Mouse (Mus musculus) limb, embryonic 10.5 days (tissue): ENCODE data around the gene Col11a2. TPM values are rescaled to one million over a fixed set of nuclear protein-coding genes. Genes with fewer than 3 reads are reported as not detected.

Experiments
- DNase-seq: peaks from one replicate; pipeline ENCODE4 v3.0.0-alpha.2; 2017; ENCODE audit warnings: low spot score
- H3K27ac ChIP-seq: fragments of 300-500 bp; sonication (generic); 2 replicates; pipeline ENCODE4 v1.5.1; 2016; ENCODE audit warnings: mild to moderate bottlenecking
- H3K27me3 ChIP-seq: fragments of 300-500 bp; sonication (generic); 2 replicates; pipeline ENCODE4 v1.6.1; 2016; ENCODE audit warnings: low read depth, mild to moderate bottlenecking; ENCODE audit not compliant: poor library complexity, severe bottlenecking
- H3K36me3 ChIP-seq: fragments of 300-500 bp; sonication (generic); 2 replicates; pipeline ENCODE4 v1.6.1; 2016; ENCODE audit warnings: mild to moderate bottlenecking, moderate library complexity
- H3K4me1 ChIP-seq: fragments of 300-500 bp; sonication (generic); 2 replicates; pipeline ENCODE4 v1.6.1; 2016
- H3K4me3 ChIP-seq: fragments of 300-500 bp; sonication (generic); 2 replicates; pipeline ENCODE4 v1.5.1; 2016; ENCODE audit warnings: mild to moderate bottlenecking, moderate library complexity
- H3K9me3 ChIP-seq: fragments of 300-500 bp; sonication (generic); replicated peaks from 2 replicates; pipeline ENCODE4 v1.6.1; 2016; ENCODE audit warnings: mild to moderate bottlenecking
- WGBS: fragments of 180-500 bp; shearing (Covaris S2); methylation state at CpG from one replicate; pipeline ENCODE4 v1.1.7; 2016; 5-methylcytosine and 5-hydroxymethylcytosine counted together
- polyA plus RNA-seq: library from polyadenylated mRNA; unstranded; fragments of >200 nt; fragmentation: Nextera tagmentation; extraction: Ambion mirVana; gene quantifications from 2 replicates; pipeline ENCODE4 v1.2.1, GENCODE M21; 2016

Col11a2 gene
- polyA plus RNA-seq, 1 experiment from 2014 or later: 2.5 TPM

GRCm38 (mm10) chr17:34013436-34013835 lies 25.8 kb upstream of the Col11a2 start:
- no peaks in the 10 kb centered on the region for H3K36me3 ChIP-seq
- H3K4me1 ChIP-seq: no peaks in the 10 kb centered on the region
- DNase-seq: no peak
- no peak overlapping the region for H3K4me3 ChIP-seq
- WGBS: 92% methylated on average over 8 of the region's 8 CpGs
- H3K9me3 ChIP-seq: no peaks in the 10 kb centered on the region
- H3K27ac ChIP-seq: no peak overlapping the region
- H3K27me3 ChIP-seq: no peaks in the 10 kb centered on the region

DNA sequence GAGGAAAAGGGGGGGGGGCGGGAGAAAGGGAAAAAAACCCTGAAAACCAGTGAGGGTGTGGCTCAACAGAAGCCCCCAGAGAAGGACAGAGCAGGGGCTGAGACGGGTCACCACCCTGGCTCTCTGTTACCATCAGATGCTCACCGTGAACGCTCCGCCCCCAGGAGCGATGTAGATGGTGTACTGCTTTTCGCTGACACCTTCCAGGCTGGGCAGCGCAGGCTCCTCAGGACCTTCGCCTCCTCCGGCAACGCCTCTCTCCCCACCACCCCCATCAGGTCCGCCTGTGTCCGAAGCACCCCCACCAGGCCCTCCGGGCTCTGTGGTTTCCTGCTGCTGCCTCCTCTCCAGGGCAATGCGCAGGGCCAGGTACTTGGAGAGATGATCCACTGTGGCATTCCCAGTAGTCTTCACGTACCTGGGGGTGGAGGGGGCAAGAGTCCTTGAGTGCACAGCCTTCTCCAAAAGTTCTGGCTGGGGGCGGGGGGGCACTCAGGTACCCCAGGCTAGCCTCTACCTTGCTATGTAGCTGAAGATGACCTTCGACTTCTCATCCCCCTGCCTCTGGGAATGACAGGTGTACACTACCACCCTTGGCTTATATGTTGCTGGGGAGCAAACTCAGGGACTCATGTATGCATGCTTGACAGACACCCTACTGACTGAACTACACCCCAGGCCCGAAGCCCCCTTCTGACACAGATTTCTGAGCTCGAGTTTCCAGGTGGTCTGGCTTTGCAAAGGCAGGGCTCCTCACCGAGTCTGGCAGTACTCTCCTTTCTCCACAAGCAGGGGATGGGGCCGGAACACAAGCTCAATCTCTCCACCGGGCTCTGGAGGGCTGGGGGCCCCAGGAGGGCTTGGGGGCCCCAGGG lies 17.5 kb upstream of the Col11a2 start:
- no peak overlapping the region for H3K27ac ChIP-seq
- no peak for DNase-seq
- H3K36me3 ChIP-seq: peaks cover 36% of the 10 kb centered on the region
- H3K27me3 ChIP-seq: no peaks in the 10 kb centered on the region
- 0 out of 2 replicates have a peak, but pooled peaks cover 10% of the 10 kb centered on the region for H3K9me3 ChIP-seq
- 0 out of 2 replicates have a peak overlapping the region, but pooled peaks have one; percentile 6 for H3K4me3 ChIP-seq
- 95% methylated on average over 23 of the region's 23 CpGs for WGBS
- H3K4me1 ChIP-seq: peaks cover 37% of the 10 kb centered on the region

DNA sequence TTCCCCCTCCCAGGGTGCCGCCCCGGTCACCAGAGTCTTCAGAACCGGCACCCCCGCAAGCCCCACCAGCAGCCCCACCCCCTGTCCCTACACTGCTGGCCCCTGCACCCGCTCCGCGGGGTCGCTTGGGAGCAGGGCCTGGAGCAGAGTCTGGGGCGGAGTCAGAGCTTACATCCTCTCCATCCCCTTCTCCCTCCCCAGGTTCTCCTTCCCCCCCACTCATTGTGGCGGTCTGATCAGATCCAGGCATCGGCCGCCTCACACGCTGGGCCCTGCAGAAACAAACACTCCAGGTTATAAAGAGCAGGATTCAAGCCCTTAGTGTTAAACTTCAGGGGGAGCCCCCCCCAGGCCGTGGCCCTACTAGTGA lies 16.8 kb upstream of the Col11a2 start:
- H3K4me3 ChIP-seq: 0 out of 2 replicates have a peak overlapping the region, but pooled peaks have one; percentile 6
- peaks cover 43% of the 10 kb centered on the region for H3K4me1 ChIP-seq
- H3K27ac ChIP-seq: no peak overlapping the region
- DNase-seq: no peak
- H3K9me3 ChIP-seq: 0 out of 2 replicates have a peak, but pooled peaks cover 10% of the 10 kb centered on the region
- WGBS: 91% methylated on average over 14 of the region's 14 CpGs
- peaks cover 36% of the 10 kb centered on the region for H3K36me3 ChIP-seq
- no peaks in the 10 kb centered on the region for H3K27me3 ChIP-seq

DNA sequence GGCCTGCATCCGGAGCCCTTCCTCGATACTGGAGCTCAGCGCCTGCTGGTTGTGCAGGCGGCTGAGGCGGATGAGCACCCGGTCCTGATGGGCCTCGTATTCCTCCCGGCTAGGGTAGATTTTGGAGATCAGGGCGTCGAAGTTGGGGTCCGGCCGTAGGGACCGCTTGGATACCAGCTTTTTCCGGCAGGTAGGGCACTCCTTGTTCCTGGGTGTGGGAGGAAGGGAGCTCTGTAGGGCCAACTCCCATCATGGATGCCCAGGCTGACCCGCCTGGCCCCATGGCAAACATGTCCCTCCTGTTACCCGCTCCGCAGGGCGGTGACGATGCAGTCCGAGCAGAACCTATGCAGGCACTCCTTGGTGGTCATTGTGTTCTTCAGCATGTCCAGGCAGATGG lies 16.2 kb upstream of the Col11a2 start:
- no peak for DNase-seq
- Histone ChIP-seq H3K36me3 (peaks cover 41% of the 10 kb centered on the region), H3K27me3 (no peaks in the 10 kb centered on the region), H3K9me3 (0 out of 2 replicates have a peak, but pooled peaks cover 10% of the 10 kb centered on the region), H3K4me3 (0 out of 2 replicates have a peak overlapping the region, but pooled peaks have one; percentile 2), H3K27ac (no peak overlapping the region), H3K4me1 (peaks cover 49% of the 10 kb centered on the region)
- WGBS: 96% methylated on average over 20 of the region's 20 CpGs

DNA sequence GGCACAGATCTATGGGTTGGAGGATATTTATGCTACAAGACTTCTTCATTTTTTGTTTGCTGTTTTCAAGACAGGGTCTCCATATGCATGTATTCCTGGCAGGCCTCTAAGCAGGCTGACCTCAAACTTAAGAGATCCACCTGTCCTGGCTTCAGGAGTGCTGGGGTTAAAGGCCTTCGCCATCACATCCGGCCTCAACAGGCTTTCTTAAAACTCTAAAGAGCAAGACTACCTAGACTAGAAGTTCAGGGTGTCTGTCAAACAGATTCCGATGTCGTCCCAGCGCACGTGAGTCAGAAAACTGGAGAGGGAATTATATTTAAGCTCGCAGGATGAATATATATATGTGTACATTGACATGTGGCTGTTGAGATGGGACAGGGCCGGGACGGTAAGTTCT lies 15.6 kb upstream of the Col11a2 start:
- no peaks in the 10 kb centered on the region for H3K27me3 ChIP-seq
- 70% methylated on average over 9 of the region's 9 CpGs for WGBS
- peaks cover 48% of the 10 kb centered on the region for H3K36me3 ChIP-seq
- H3K27ac ChIP-seq: peak overlapping the region; percentile 98; the same call in 1 of the 2 replicates
- peak overlapping the region; percentile 77 for H3K4me3 ChIP-seq
- H3K9me3 ChIP-seq: 0 out of 2 replicates have a peak, but pooled peaks cover 10% of the 10 kb centered on the region
- peaks cover 56% of the 10 kb centered on the region for H3K4me1 ChIP-seq
- no peak for DNase-seq

- Histone ChIP-seq H3K4me1 (peaks cover 63% of the 10 kb centered on the region), H3K9me3 (0 out of 2 replicates have a peak, but pooled peaks cover 9% of the 10 kb centered on the region), H3K27me3 (no peaks in the 10 kb centered on the region), H3K4me3 (peak within 1 kb of the TSS; percentile 77), H3K27ac (peak within 1 kb of the TSS; percentile 98), H3K36me3 (peaks cover 55% of the 10 kb centered on the region)
- peak; percentile 94 for DNase-seq
- WGBS: under 1% methylated on average over 58 of the region's 58 CpGs
Measured at GRCm38 (mm10) chr17:34024317-34024821, 14.9 kb upstream of the Col11a2 start, which contains the start of gene Ring1. Gene Ring1, minus strand, starts transcription at chr17:34024680.

DNA sequence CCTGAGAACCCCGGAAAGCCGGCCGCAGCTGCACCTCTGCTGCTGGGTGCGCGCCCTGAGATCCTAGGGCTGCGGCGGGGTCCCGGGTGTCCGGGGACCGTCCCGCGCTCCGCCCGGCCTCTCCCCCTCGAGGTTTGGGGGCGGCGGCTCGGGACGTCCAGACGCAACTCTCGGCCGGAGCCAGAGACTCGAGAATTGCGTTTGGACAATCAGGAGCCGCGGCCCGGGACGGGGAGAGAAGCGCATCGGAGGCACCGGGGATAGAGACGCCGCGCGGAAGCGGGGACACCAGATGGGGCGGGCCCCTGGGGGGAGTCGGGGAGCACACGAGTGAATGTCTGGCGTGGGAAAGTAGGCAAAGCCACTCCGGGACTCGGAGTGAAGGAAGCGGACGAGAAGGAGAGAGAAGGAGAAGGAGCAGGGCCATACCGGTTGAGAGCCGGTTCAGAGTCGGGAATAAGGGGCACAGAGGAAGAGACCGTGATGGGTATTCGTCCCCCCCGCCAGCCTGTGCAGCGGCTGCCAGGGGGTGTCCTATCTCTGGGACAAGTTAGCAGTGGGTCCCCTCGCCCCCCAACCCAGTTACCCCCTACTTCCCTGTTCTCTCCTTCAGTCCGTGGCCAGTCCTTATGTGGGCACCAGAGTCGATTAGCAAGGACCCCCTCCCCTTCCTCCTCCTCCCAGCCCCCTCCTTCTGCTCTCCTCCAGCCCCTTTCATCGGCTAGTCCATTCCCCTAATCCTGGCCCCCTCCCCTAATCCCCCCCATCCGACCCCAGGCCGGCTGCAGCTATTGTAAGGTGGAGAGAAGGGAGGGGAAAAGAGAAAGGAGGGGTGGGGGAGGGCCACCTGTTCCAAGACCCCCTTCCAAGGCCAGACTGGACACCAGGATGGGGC lies 14.1 kb upstream of the Col11a2 start:
- H3K9me3 ChIP-seq: 0 out of 2 replicates have a peak, but pooled peaks cover 2% of the 10 kb centered on the region
- H3K4me1 ChIP-seq: peaks cover 70% of the 10 kb centered on the region
- 1% methylated on average over 57 of the region's 57 CpGs for WGBS
- no peaks in the 10 kb centered on the region for H3K27me3 ChIP-seq
- peak overlapping the region; percentile 98 for H3K27ac ChIP-seq
- peak overlapping the region; percentile 77 for H3K4me3 ChIP-seq
- DNase-seq: peak; percentile 76
- H3K36me3 ChIP-seq: peaks cover 58% of the 10 kb centered on the region

GRCm38 (mm10) chr17:34025756-34026151 lies 13.5 kb upstream of the Col11a2 start:
- peak overlapping the region; percentile 77 for H3K4me3 ChIP-seq
- peak overlapping the region; percentile 98 for H3K27ac ChIP-seq
- no peaks in the 10 kb centered on the region for H3K9me3 ChIP-seq
- H3K27me3 ChIP-seq: no peaks in the 10 kb centered on the region
- H3K4me1 ChIP-seq: peaks cover 77% of the 10 kb centered on the region
- WGBS: 9% methylated on average over 7 of the region's 7 CpGs
- DNase-seq: no peak
- H3K36me3 ChIP-seq: peaks cover 59% of the 10 kb centered on the region

GRCm38 (mm10) chr17:34026221-34026620 lies 13.0 kb upstream of the Col11a2 start:
- Histone ChIP-seq H3K4me3 (peak overlapping the region; percentile 77), H3K4me1 (peaks cover 78% of the 10 kb centered on the region), H3K27ac (peak overlapping the region; percentile 98), H3K36me3 (peaks cover 55% of the 10 kb centered on the region), H3K9me3 (no peaks in the 10 kb centered on the region), H3K27me3 (no peaks in the 10 kb centered on the region)
- 35% methylated on average over 2 of the region's 2 CpGs for WGBS
- no peak for DNase-seq

DNA sequence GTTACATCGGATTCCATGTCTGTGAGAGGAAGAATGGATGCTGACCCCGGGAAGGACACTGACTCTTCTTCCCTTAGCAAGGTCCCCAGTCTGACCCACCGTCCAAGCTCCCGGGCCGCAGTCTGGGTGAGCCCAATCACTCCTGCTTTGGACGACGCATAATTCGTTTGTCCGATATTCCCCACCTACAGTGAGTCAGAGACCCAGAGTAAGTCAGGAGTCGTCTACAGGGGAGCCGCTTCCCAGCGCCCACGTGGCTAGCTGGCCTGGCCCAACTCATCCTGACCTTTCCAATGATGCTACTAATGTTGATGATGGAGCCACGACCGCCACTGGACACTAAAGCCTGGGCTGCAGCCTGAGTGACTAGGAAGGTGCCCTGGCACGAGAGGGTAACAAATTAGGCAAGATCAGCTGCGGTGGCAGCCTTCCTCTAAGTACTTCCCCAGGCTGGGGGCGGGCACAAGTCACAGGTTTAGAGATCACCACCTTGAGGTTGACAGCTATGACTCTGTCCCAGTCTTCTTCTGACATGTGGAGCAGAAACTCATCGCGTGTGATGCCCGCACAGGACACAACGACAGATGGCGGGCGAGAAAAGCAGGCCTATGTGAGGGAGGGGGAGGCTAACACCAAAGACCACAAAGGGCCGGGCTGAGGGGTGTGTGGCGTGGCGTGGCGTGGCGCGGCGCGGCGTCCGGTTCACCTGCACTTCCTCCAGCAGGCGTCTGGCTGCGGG lies 12.2 kb upstream of the Col11a2 start:
- H3K27ac ChIP-seq: peak overlapping the region; percentile 90
- H3K4me1 ChIP-seq: peaks cover 79% of the 10 kb centered on the region
- peaks cover 46% of the 10 kb centered on the region for H3K36me3 ChIP-seq
- H3K4me3 ChIP-seq: peak overlapping the region; percentile 77
- 9% methylated on average over 36 of the region's 36 CpGs for WGBS
- H3K9me3 ChIP-seq: no peaks in the 10 kb centered on the region
- DNase-seq: no peak
- H3K27me3 ChIP-seq: no peaks in the 10 kb centered on the region

DNA sequence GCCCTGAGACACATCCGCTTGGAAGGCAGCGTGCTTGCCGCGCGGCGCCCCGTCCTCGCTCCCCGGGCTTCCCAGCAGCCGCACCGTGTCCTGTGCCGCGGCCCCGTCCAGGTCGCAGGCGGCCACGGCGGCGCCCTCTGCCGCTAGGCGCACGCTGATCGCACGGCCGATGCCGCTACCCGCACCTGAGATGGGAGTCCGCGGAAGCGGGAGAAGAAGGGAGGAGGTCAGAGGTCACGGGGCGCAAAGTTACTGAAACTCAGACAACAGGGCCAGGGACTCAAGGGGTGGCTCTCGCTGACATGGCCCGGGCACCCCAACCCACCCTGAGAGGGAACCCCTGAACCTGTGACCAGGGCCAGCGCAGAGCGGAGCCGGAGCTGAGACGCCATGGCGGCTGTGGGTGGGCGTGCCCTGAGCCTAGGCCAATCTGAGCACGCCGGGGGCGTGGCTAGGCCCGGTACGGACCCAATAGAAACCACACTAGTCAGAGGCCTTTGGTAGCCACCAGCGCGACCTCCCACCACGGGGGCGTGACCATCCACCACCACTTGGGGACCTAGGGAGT lies 11.5 kb upstream of the Col11a2 start, which contains the start of gene H2-Ke6:
TSS of gene H2-Ke6 (minus strand) at position 405 of the 568 bp plus-strand sequence.
- WGBS: under 1% methylated on average over 49 of the region's 49 CpGs
- Histone ChIP-seq H3K27ac (peak within 1 kb of the TSS; percentile 90), H3K9me3 (no peaks in the 10 kb centered on the region), H3K4me3 (peak within 1 kb of the TSS; percentile 77), H3K36me3 (peaks cover 39% of the 10 kb centered on the region), H3K27me3 (no peaks in the 10 kb centered on the region), H3K4me1 (peaks cover 81% of the 10 kb centered on the region)
- DNase-seq: peak; percentile 96
